Mouse (Mus musculus) brain, embryonic 14.5 days (tissue): ENCODE results near the gene Tldc2.

Experiments
- CTCF ChIP-seq: fragments of 200-500 bp; IDR thresholded peaks from 2 replicates; pipeline ENCODE4 v1.5.1; 2012; ENCODE audit warnings: inconsistent platforms, mild to moderate bottlenecking, moderate library complexity, borderline replicate concordance; ENCODE audit not compliant: insufficient read depth, insufficient read length; ENCODE audit errors: extremely low read depth
- POLR2A ChIP-seq: fragments of 200-500 bp; IDR thresholded peaks from 2 replicates; pipeline ENCODE4 v1.6.1; 2012; ENCODE audit warnings: mild to moderate bottlenecking, inconsistent platforms, borderline replicate concordance; ENCODE audit not compliant: poor library complexity, insufficient read depth, insufficient read length, severe bottlenecking; ENCODE audit errors: extremely low read depth

DNA sequence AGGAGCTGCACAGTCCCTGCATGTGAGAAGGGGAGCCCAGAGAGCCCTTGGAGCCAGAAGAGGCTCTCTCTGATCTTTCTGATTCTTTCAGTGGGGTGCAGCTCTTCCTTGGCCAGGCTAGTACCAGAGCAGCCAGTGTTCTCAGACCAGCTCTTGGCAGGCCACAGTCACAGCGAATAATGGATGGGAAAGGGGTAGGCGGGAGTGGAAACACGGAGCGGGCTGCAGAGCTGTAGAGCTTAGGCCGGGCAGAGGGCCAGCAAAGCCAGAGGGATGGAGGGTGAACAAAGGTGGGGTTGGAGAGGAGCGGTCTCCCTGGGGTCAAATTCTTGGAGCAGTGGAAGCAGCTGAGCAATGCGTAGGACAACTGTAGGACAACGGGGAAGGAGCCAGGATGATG is 5.2 kb downstream of the Tldc2 start:
- TF ChIP-seq POLR2A (no peak), CTCF (no peak)
